Mouse (Mus musculus): ENCODE data around the gene Ppp1r1a. TPM values are rescaled to one million over a fixed set of nuclear protein-coding genes. Genes with fewer than 3 reads are reported as not detected.

Ppp1r1a gene
- polyA plus RNA-seq, 1 experiment = 14.6 TPM

- no peak for DNase-seq (ENCODE audit: low spot score)
Observed at GRCm38 (mm10) chr15:103514914-103515313, 22.9 kb downstream of the Ppp1r1a start.

GRCm38 (mm10) chr15:103514119-103514518 is 23.7 kb downstream of the Ppp1r1a start:
- DNase-seq (ENCODE audit: low spot score) = no peak

DNA sequence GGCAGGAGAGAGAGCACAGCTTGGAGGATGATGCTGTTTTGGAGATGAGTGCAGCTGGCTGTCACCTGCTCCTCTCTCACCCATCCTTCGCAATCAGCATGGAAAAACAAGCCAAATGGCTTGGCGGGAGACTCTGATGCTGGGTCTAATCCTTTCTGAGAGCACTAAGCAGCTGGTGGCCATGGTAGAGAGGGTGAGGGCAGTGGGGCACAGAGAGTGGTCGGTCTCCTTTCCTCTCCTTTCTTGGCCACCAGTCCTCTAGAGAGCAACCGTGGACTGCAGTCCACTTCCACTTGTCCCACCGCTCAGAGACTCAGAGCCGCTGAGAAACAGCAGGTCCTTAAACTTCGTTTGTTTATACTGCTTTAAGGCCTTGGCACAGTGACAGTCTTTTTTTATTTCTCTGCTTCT is 24.2 kb downstream of the Ppp1r1a start:
- no peak for DNase-seq (ENCODE audit: low spot score)

- no peak for DNase-seq (ENCODE audit: low spot score)
Observed at GRCm38 (mm10) chr15:103511652-103512051, 26.2 kb downstream of the Ppp1r1a start.

DNA sequence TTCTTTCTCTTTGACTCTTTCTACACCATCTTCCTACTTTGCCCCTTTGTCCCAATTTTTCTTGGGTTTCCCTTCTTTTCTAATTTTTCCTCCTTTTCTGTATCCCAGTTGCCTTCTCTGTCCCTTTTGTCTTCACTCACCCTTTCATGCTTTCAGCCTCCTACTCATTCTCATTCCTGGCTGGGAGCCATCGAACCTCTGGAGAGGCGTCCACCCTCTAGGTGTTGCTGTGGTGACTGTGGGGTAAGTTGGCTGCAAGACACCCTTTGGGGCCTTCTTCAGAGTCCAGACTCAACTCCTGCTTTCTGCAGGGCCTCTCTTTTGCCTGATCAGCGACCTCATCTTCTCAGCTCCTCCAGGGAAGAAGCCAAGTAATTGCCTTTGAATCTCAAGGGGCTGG is 28.5 kb downstream of the Ppp1r1a start:
- DNase-seq (ENCODE audit: low spot score) = no peak

GRCm38 (mm10) chr15:103503660-103504059 is 34.1 kb downstream of the Ppp1r1a start:
- no peak for DNase-seq (ENCODE audit: low spot score)

- DNase-seq (ENCODE audit: low spot score) = no peak
Observed at GRCm38 (mm10) chr15:103503251-103503600, 34.6 kb downstream of the Ppp1r1a start.

GRCm38 (mm10) chr15:103502435-103503250 is 35.2 kb downstream of the Ppp1r1a start, which contains the start of gene Pde1b:
Pde1b (plus strand) TSS chr15:103503034.
- peak; percentile 41 for DNase-seq (ENCODE audit: low spot score)

GRCm38 (mm10) chr15:103501186-103501585 is 36.6 kb downstream of the Ppp1r1a start:
- DNase-seq (ENCODE audit: low spot score) = no peak

DNA sequence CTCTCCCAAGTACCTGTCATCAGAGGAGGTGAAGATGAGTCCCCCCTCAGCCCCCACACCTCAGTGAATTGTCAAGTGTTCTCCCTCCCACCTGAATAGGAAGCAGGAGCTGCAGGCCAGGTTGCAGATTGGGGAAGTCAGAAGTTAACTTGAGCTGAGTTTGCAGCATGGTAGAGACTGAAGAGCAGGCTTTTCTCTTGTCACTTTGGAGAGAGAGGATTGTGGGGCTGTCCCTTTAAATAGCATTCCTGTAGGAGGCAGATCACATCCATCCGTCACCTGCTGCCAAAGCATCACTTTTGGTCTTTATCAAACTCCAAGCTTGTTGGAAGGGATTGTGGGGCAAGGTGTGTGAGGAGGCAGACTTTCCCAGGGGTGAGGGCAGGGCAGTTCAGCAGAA is 37.1 kb downstream of the Ppp1r1a start:
- DNase-seq (ENCODE audit: low spot score) = no peak

- no peak for DNase-seq (ENCODE audit: low spot score)
Observed at GRCm38 (mm10) chr15:103498157-103498556, 39.6 kb downstream of the Ppp1r1a start.

DNA sequence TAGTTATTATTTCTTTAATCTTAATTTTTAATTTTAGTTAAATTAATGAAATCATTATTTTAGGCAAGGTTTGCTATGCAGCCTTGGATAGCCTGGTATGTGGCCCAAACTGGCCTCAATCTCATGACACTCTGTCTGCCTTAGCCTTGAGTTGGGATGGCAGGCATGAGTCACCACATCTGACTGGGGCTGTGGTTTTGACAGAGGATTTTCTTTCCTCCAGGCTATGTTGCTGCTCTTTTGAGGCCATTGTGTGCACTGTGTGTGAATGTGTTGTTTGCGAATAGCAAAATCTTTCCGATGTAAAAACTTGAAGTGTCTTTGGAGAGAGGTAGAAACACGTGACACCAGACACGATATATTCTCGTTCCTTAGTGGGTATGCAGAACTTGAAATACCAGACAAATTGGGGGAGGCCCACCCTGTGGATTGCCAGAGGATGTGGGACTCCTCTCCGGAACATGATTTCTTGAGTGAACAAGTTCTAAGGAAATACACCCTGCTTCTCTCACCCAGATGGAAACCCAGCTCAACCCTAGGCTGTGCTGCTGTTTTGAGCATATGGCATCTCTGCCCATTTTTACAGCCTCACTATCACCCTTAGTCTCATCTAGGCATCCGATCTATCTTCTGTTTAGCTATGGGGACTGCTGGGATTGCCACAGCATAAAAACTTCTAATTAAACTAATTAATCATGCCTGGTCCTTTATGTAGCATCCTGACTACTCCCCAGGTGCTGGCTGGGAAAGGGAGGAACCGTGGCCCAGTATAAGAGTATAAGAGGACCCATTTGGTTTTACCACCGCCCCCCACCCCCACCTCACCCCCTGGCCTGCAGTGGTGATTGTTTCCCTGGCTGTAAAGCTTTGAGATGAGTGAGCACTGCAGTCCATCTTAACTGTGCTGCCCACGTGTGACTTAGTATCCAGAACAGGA is 41.3 kb downstream of the Ppp1r1a start:
- no peak for DNase-seq (ENCODE audit: low spot score)

DNA sequence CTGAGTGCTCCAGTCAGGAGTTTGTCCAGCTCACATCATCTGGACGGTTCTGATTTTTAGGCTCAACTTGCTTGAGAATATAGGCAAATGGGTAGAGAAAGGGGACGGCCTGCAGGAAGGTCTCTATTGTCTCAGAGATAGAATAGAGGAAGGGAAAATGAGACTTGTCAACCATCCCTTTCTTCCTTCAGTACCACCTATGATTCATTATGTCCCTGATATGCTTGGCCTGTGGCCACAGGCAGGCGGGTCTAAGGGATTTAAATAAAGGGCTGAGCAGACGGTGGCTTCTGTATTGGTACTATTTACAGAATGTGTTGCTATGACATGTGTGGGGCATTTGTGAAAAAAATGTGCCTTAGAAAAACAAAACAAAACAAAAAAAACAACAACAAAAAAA is 49.5 kb downstream of the Ppp1r1a start:
- DNase-seq (ENCODE audit: low spot score) = no peak

DNA sequence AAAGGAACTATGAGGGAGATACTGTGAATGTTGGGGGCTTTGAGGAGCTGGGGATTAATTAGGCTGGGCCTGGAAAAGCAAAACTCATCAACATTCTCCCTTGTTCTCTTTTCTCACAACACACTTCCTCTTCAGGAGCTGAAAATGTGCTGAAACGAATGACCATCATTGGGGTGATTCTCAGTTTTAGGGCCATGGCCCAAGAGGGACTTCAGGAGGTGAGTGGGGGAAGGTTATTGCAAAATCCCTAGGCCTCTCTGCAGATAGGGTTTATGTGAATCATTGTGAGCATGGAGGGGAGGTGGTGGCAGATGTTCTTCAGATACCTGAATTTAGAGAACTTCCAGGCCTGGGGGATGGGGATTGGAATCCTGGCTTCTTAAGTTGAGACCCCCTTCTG is 51.1 kb downstream of the Ppp1r1a start:
- DNase-seq (ENCODE audit: low spot score) = no peak

- no peak for DNase-seq (ENCODE audit: low spot score)
Observed at GRCm38 (mm10) chr15:103485106-103485505, 52.7 kb downstream of the Ppp1r1a start.

DNA sequence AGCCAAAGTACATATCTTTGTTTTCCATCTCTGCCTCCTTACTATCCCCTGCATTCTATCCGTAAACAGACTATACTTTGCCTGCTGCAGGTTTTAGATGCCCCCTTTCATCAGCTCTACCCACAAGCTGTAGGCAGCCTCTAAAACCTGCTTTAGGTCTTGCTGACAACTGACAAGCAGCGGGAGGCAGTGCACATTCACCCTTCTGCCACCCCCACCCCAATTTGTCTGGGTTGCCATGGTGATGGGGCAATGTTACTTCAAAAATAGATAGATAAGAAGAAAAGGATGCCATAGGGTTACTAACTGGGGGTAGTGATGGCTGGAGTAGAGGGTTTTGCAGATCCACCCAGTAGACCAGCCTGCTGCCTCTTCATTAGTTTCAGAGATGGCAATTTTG is 53.3 kb downstream of the Ppp1r1a start:
- DNase-seq (ENCODE audit: low spot score) = no peak

DNA sequence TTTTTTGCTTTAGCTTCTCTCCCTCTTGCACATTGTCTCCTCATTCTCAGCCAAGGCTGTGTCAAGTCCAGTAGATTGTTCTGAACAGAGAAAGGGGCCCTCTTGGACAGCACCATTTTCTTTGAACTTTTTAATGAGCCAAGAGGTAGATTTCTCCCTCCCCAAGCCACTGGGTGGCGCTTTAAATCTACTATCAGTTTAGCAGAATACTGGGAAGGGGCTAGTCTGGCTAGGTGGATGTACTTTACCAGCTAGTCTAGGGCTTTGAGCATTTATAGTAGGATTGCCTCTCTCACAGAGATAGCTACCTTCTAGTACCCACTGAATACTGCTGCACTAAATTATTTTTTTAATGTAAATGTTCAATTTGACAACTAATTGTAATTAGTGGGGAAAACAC is 55.3 kb downstream of the Ppp1r1a start:
- no peak for DNase-seq (ENCODE audit: low spot score)

Other genes starting within 250 kb of the Ppp1r1a start
- not detected in 2 replicates for gene Gpr84, start 227.4 kb downstream of the Ppp1r1a start, polyA plus RNA-seq (2012; rRNA removed)
- 9.9 and 15.6 TPM in 2 replicates for gene Zfp385a, start 197.9 kb downstream of the Ppp1r1a start, polyA plus RNA-seq (2012; rRNA removed)
- gene Itga5, start 171.2 kb downstream of the Ppp1r1a start, polyA plus RNA-seq (2012; rRNA removed) = 138 and 146 TPM in 2 replicates
- gene Gtsf1, start 107.5 kb downstream of the Ppp1r1a start, polyA plus RNA-seq (2012; rRNA removed) = 0.08 TPM in 1 of 2 replicates, not detected in the other
- gene Gtsf2, start 89.5 kb downstream of the Ppp1r1a start, polyA plus RNA-seq (2012; rRNA removed) = not detected in 2 replicates
- 6.0 and 7.8 TPM in 2 replicates for gene Nckap1l, start 84.2 kb downstream of the Ppp1r1a start, polyA plus RNA-seq (2012; rRNA removed)
- gene Pde1b, start 35.0 kb downstream of the Ppp1r1a start, polyA plus RNA-seq (2012; rRNA removed) = 12.9 TPM in 2 replicates
- not detected in 2 replicates for gene Glycam1, start 27.1 kb upstream of the Ppp1r1a start, polyA plus RNA-seq (2012; rRNA removed)
- gene Mucl1, start 217.5 kb upstream of the Ppp1r1a start, polyA plus RNA-seq (2012; rRNA removed) = 0.34 and 0.43 TPM in 2 replicates

Data from urinary bladder, adult 2 months (tissue).